In the genomic region with DNA sequence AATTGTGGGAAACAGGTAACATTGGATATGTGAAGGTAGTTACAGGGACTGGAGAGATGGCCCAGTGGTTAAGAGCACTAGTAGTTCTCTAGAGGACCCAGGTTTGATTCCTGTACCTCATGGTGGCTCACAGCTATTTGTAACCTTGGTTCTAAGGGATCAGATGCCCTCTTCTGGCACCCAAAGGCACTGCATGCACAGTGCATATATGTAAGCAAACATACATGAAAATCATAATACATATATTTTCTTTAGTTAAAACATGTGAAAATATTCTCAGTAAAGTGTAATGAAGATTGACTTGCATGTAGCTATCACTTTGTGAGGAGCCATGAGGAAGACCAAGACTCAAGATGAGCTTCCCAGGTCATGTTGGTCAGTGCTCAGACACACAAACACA, we compare ENCODE assay signal across 33 mouse cellular contexts.
DNase-seq lines count a peak whose midpoint lies in the region; ATAC-seq and TF ChIP-seq lines count a peak whose summit lies in the region.
"Had no signal": no experiment of that assay in that cellular context is flagged by ENCODE, and none has a peak within 500 bp of the region (broad histone marks: within the 10 kb centered on the region; RNA-seq: fewer than 3 reads in every experiment).

No protein-coding gene starts in this region.

- no peaks in the 10 kb centered on the region for H3K36me3 ChIP-seq in hindbrain, postnatal 0 days (ENCODE audit: insufficient read depth, low read length)
- no peaks in the 10 kb centered on the region for H3K36me3 ChIP-seq in hindbrain, embryonic 11.5 days (ENCODE audit: control insufficient read depth, insufficient read depth, low read length)
- no peaks in the 10 kb centered on the region for H3K36me3 ChIP-seq in liver, postnatal 0 days (replicated peaks; ENCODE audit: insufficient read depth, low read length)
- H3K36me3 ChIP-seq in liver, embryonic 12.5 days = no peaks in the 10 kb centered on the region
- H3K36me3 ChIP-seq: G1E; heart, embryonic 10.5 days; heart, embryonic 15.5 days; liver, embryonic 13.5 days; lung, embryonic 15.5 days; midbrain, embryonic 13.5 days; neural tube, embryonic 15.5 days had no signal

- no peak for DNase-seq in hindbrain, postnatal 0 days (ENCODE audit: low spot score)
- DNase-seq in hindbrain, embryonic 11.5 days (ENCODE audit: low spot score) = no peak
- no peak for DNase-seq in liver, postnatal 0 days
- DNase-seq in 416B (ENCODE audit: low read depth) = peak; percentile 6
- DNase-seq in Patski (ENCODE audit: low read depth, low spot score) = no peak
- DNase-seq in spleen, postnatal 14 days (ENCODE audit: low spot score in 2 of 2) = no peak
- DNase-seq in urinary bladder, postnatal 25 days (ENCODE audit: low spot score) = no peak
- DNase-seq: adrenal gland, adult 8-10 months; B cell, adult 2 months; cerebellum, adult 2 months; cerebellum, postnatal 14 days; gastrocnemius, postnatal 10 days; heart, postnatal 36 days; kidney, adult 2 months; layer of hippocampus, adult 9-11 months; left cerebral cortex, postnatal 4 days; liver, embryonic 13.5 days; lung, postnatal 4 days; retina, postnatal 1 day; right cerebral cortex, postnatal 14 days; thymus, adult 18-20 months; thymus, postnatal 25 days had no signal

- POLR2A ChIA-PET in Patski (lab: Charles Lee) = no interaction called here

- H3K27me3 ChIP-seq in hindbrain, postnatal 0 days (ENCODE audit: insufficient read depth, low read length) = no peaks in the 10 kb centered on the region
- H3K27me3 ChIP-seq in hindbrain, embryonic 11.5 days (ENCODE audit: control insufficient read depth, insufficient read depth, low read length) = no peaks in the 10 kb centered on the region
- no peaks in the 10 kb centered on the region for H3K27me3 ChIP-seq in liver, postnatal 0 days (ENCODE audit: insufficient read depth, low read length)
- H3K27me3 ChIP-seq in liver, embryonic 12.5 days (replicated peaks) = no peaks in the 10 kb centered on the region
- peaks cover 7% of the 10 kb centered on the region for H3K27me3 ChIP-seq in Patski
- H3K27me3 ChIP-seq: heart, embryonic 15.5 days; liver, embryonic 13.5 days; lung, embryonic 15.5 days; midbrain, embryonic 13.5 days; neural tube, embryonic 15.5 days had no signal

- H3K27ac ChIP-seq in hindbrain, postnatal 0 days = no peak overlapping the region
- no peak overlapping the region for H3K27ac ChIP-seq in hindbrain, embryonic 11.5 days (ENCODE audit: low read depth, low read length)
- no peak overlapping the region for H3K27ac ChIP-seq in liver, postnatal 0 days (ENCODE audit: low read depth)
- H3K27ac ChIP-seq in liver, embryonic 12.5 days = no peak overlapping the region
- H3K27ac ChIP-seq: heart, embryonic 10.5 days; heart, embryonic 15.5 days; hindbrain, embryonic 14.5 days; liver, embryonic 13.5 days; lung, embryonic 15.5 days; midbrain, embryonic 13.5 days; neural tube, embryonic 15.5 days had no signal

- TF ChIP-seq CTCF in hindbrain, postnatal 0 days (IDR thresholded peaks at IDR 0.05; ENCODE audit: low read depth) = 0 out of 2 replicates have a peak, but pooled peaks have one; percentile 16
- TF ChIP-seq CTCF in liver, postnatal 0 days (IDR thresholded peaks at IDR 0.05; ENCODE audit: low read depth) = peak; percentile 25; the same call in 1 of the 2 replicates
- peak; percentile 45 for TF ChIP-seq CTCF in Patski (IDR thresholded peaks at IDR 0.05)

- no peaks in the 10 kb centered on the region for H3K4me1 ChIP-seq in hindbrain, postnatal 0 days (ENCODE audit: insufficient read depth, low read length)
- no peaks in the 10 kb centered on the region for H3K4me1 ChIP-seq in hindbrain, embryonic 11.5 days (replicated peaks; ENCODE audit: control insufficient read depth, insufficient read depth, low read length)
- no peaks in the 10 kb centered on the region for H3K4me1 ChIP-seq in liver, postnatal 0 days (ENCODE audit: insufficient read depth)
- H3K4me1 ChIP-seq in liver, embryonic 12.5 days = no peaks in the 10 kb centered on the region
- H3K4me1 ChIP-seq: heart, embryonic 10.5 days; heart, embryonic 15.5 days; liver, embryonic 13.5 days; lung, embryonic 15.5 days; midbrain, embryonic 13.5 days; neural tube, embryonic 15.5 days had no signal

- H3K9me3 ChIP-seq in hindbrain, postnatal 0 days (ENCODE audit: low read length) = no peaks in the 10 kb centered on the region
- no peaks in the 10 kb centered on the region for H3K9me3 ChIP-seq in hindbrain, embryonic 11.5 days (ENCODE audit: control insufficient read depth, low read length)
- no peaks in the 10 kb centered on the region for H3K9me3 ChIP-seq in liver, postnatal 0 days (ENCODE audit: low read length)
- no peaks in the 10 kb centered on the region for H3K9me3 ChIP-seq in liver, embryonic 12.5 days (replicated peaks)
- H3K9me3 ChIP-seq: heart, embryonic 10.5 days; heart, embryonic 15.5 days; lung, embryonic 15.5 days; midbrain, embryonic 13.5 days; neural tube, embryonic 15.5 days had no signal

- in situ Hi-C loops in Patski (cut with MboI; ENCODE audit: low pct_unique_long_range_greater_than_20kb) = no loop called here

- CTCF ChIA-PET in Patski (lab: Charles Lee) = no interaction called here

- no peak overlapping the region for H3K9ac ChIP-seq in hindbrain, postnatal 0 days (replicated peaks; ENCODE audit: low read length)
- H3K9ac ChIP-seq in hindbrain, embryonic 11.5 days (ENCODE audit: low read depth, low read length) = no peak overlapping the region
- H3K9ac ChIP-seq in liver, postnatal 0 days (replicated peaks) = no peak overlapping the region
- no peak overlapping the region for H3K9ac ChIP-seq in liver, embryonic 12.5 days
- H3K9ac ChIP-seq: heart, embryonic 15.5 days; hindbrain, embryonic 14.5 days; liver, embryonic 13.5 days; lung, embryonic 15.5 days; midbrain, embryonic 13.5 days; neural tube, embryonic 15.5 days had no signal

- no peak overlapping the region for H3K4me3 ChIP-seq in hindbrain, postnatal 0 days (ENCODE audit: low read length)
- no peak overlapping the region for H3K4me3 ChIP-seq in hindbrain, embryonic 11.5 days (ENCODE audit: low read depth, low read length)
- H3K4me3 ChIP-seq in liver, postnatal 0 days (ENCODE audit: low read depth, low read length) = no peak overlapping the region
- H3K4me3 ChIP-seq in liver, embryonic 12.5 days = no peak overlapping the region
- H3K4me3 ChIP-seq: erythroblast, embryonic 14.5 days; heart, embryonic 10.5 days; heart, embryonic 15.5 days; liver, embryonic 13.5 days; lung, embryonic 15.5 days; midbrain, embryonic 13.5 days; neural tube, embryonic 15.5 days had no signal

- no peak overlapping the region for H3K4me2 ChIP-seq in hindbrain, postnatal 0 days (ENCODE audit: low read depth, low read length)
- H3K4me2 ChIP-seq in hindbrain, embryonic 11.5 days (replicated peaks; ENCODE audit: low read depth, low read length) = no peak overlapping the region
- H3K4me2 ChIP-seq in liver, postnatal 0 days (ENCODE audit: low read depth, low read length) = no peak overlapping the region
- no peak overlapping the region for H3K4me2 ChIP-seq in liver, embryonic 12.5 days
- H3K4me2 ChIP-seq: heart, embryonic 15.5 days; hindbrain, embryonic 14.5 days; liver, embryonic 13.5 days; lung, embryonic 15.5 days; midbrain, embryonic 13.5 days; neural tube, embryonic 15.5 days had no signal

- no peak for ATAC-seq in hindbrain, postnatal 0 days
- ATAC-seq in hindbrain, embryonic 11.5 days (ENCODE audit: low FRiP score) = no peak
- ATAC-seq in liver, postnatal 0 days = no peak
- ATAC-seq in liver, embryonic 12.5 days = no peak
- ATAC-seq in Patski = no peak
- ATAC-seq: activated CD4-positive, CD25-positive, alpha-beta regulatory T cell, adult 4 months; inflammation-experienced regulatory T-cells, adult 6 months; midbrain, embryonic 13.5 days had no signal

- no peak for TF ChIP-seq EP300 in liver, postnatal 0 days (IDR thresholded peaks at IDR 0.05; ENCODE audit: low read depth)
